Mouse (Mus musculus) E14TG2a.4 (cell line): ENCODE data around the gene Abcb9.

Experiments used
- CTCF ChIP-seq: conservative IDR thresholded peaks from 2 replicates; pipeline ENCODE4 v1.5.1; 2014; ENCODE audit warnings: low read length
- NANOG ChIP-seq: IDR thresholded peaks from 2 replicates; pipeline ENCODE4 v1.6.1; 2014; ENCODE audit warnings: borderline replicate concordance, low read length, mixed read lengths
- POU5F1 ChIP-seq: IDR thresholded peaks from 2 replicates; pipeline ENCODE4 v1.6.1; 2014; ENCODE audit warnings: low read length, borderline replicate concordance

- TF ChIP-seq CTCF, result no peak
- no peak for TF ChIP-seq NANOG
- no peak for TF ChIP-seq POU5F1
These were observed 20.6 kb upstream of the Abcb9 start, which contains the start of gene Arl6ip4 for GRCm38 (mm10) chr5:124115990-124116845.
